Mouse (Mus musculus) ES-E14 (cell line): ENCODE data around the gene Ano6.

Experiments used
- CHD2 ChIP-seq: IDR thresholded peaks from 2 replicates; pipeline ENCODE4 v1.6.1; 2014; ENCODE audit warnings: mild to moderate bottlenecking, low read depth, low read length, inconsistent platforms
- HCFC1 ChIP-seq: IDR thresholded peaks from 2 replicates; pipeline ENCODE4 v1.6.1; 2012; ENCODE audit warnings: low read length, inconsistent platforms, borderline replicate concordance; ENCODE audit not compliant: insufficient read depth
- MAFK ChIP-seq: IDR thresholded peaks from 2 replicates; pipeline ENCODE4 v1.6.1; 2014; ENCODE audit warnings: mild to moderate bottlenecking, low read depth, low read length, inconsistent platforms; ENCODE audit not compliant: insufficient read depth
- ZC3H11A ChIP-seq: IDR thresholded peaks from 2 replicates; pipeline ENCODE4 v1.6.1; 2012; ENCODE audit warnings: low read depth, mild to moderate bottlenecking, inconsistent platforms, low read length, borderline replicate concordance
- ZNF384 ChIP-seq: IDR thresholded peaks from 2 replicates; pipeline ENCODE4 v1.6.1; 2012; ENCODE audit warnings: low read depth, low read length, inconsistent platforms

DNA sequence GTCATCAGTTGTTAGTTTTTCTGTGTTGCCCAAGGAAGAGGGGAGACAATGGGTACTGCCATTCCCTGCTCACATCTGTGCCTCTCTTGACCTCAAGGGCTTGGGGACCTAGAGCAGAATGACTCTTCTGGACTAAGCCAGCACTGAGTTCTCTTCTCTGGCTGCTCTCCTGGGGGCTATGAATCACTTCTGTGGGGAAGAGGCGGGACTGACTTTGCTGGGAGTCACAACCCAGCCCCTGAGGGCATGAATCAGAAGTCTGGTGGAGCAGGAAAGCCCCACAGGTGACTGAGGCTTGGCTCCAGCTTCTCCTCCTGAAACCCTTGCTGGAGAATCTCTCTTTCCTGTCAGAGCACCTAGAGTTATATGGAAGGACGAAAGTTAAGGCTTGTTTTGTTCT lies 12.1 kb downstream of the Ano6 start:
- TF ChIP-seq ZNF384 = no peak
- no peak for TF ChIP-seq ZC3H11A
- TF ChIP-seq HCFC1 = no peak
- no peak for TF ChIP-seq CHD2
- no peak for TF ChIP-seq MAFK
